Mouse (Mus musculus) CH12.LX (cell line): Measurements from ENCODE around the gene Igsf21.

Experiments used
- CTCF ChIP-seq, 2 experiments: IDR thresholded peaks in 1 of 2; conservative IDR thresholded peaks in 1 of 2; 2 replicates each; pipeline ENCODE4 v1.5.1; 2011 to 2012; ENCODE audit warnings: low read depth in 2 of 2, low read length in 2 of 2, improper control_type of control experiment in 1 of 2, inconsistent platforms in 1 of 2, mild to moderate bottlenecking in 1 of 2, moderate library complexity in 1 of 2
- E2F4 ChIP-seq: IDR thresholded peaks from 2 replicates; pipeline ENCODE4 v1.6.1; 2011; ENCODE audit warnings: low read depth, low read length, improper control_type of control experiment; ENCODE audit not compliant: insufficient replicate concordance
- EP300 ChIP-seq: IDR thresholded peaks from 2 replicates; pipeline ENCODE4 v1.6.1; 2011; ENCODE audit warnings: low read length, improper control_type of control experiment
- MAZ ChIP-seq: IDR thresholded peaks from 2 replicates; pipeline ENCODE4 v1.6.1; 2012; ENCODE audit warnings: low read depth, mild to moderate bottlenecking, inconsistent platforms, low read length, improper control_type of control experiment, moderate library complexity
- POLR2A ChIP-seq: IDR thresholded peaks from 2 replicates; pipeline ENCODE4 v1.6.1; 2011; ENCODE audit warnings: low read depth, mild to moderate bottlenecking, improper control_type of control experiment, low read length
- USF2 ChIP-seq: conservative IDR thresholded peaks from 2 replicates; pipeline ENCODE4 v1.6.1; 2011; ENCODE audit warnings: low read depth, low read length, improper control_type of control experiment
- ZC3H11A ChIP-seq: IDR thresholded peaks from 2 replicates; pipeline ENCODE4 v1.6.1; 2012; ENCODE audit warnings: low read depth, mild to moderate bottlenecking, inconsistent platforms, low read length, improper control_type of control experiment
- ZNF384 ChIP-seq: IDR thresholded peaks from 2 replicates; pipeline ENCODE4 v1.6.1; 2012; ENCODE audit warnings: low read depth, low read length, improper control_type of control experiment, inconsistent platforms

- TF ChIP-seq EP300 (no peak), POLR2A (no peak), USF2 (no peak), CTCF (conservative IDR thresholded peaks at IDR 0.05 in 1 of 2, IDR thresholded peaks at IDR 0.05 in 1 of 2; ENCODE audit: low read depth in 2 of 2, low read length in 2 of 2) (no peak), MAZ (no peak), E2F4 (no peak), ZC3H11A (no peak), ZNF384 (no peak)
These were observed 193.5 kb downstream of the Igsf21 start for GRCm38 (mm10) chr4:140053042-140053441.
